Comparison of ENCODE assay signal across 8 mouse cellular contexts in the genomic region with DNA sequence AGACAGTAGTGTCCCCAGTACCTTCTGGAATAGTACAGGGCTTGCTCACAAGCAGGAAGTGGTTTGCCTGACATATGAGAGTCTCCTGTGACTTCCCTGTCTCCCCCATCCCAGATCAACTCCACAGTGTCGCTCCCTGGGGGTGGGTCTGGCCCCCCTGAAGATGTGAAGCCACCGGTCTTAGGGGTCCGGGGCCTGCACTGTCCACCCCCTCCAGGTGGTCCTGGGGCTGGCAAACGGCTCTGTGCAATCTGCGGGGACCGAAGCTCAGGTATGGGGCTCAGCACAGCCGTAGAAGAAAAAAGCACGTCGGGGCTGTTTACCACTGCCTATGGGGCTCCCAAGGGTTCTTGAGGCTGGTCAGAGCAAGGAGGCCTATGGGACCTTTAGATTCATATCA. TPM values are rescaled to one million over a fixed set of nuclear protein-coding genes. Genes with fewer than 3 reads are reported as not detected.
DNase-seq lines count a peak whose midpoint lies in the region; ATAC-seq and TF ChIP-seq lines count a peak whose summit lies in the region.

No protein-coding gene starts in this region.

- no peak for TF ChIP-seq POLR2A in cerebellum, adult 2 months (IDR thresholded peaks at IDR 0.05; ENCODE audit: borderline replicate concordance, insufficient read depth, low read length)

- H3K4me2 ChIP-seq in liver, embryonic 11.5 days: peak overlapping the region; percentile 100
- peak overlapping the region; percentile 99 for H3K4me2 ChIP-seq in embryonic facial prominence, embryonic 13.5 days

- H3K4me1 ChIP-seq in cerebellum, adult 2 months (ENCODE audit: control insufficient read depth, insufficient read depth, low read length): peaks cover 22% of the 10 kb centered on the region
- peaks cover 40% of the 10 kb centered on the region for H3K4me1 ChIP-seq in liver, embryonic 11.5 days (replicated peaks; ENCODE audit: control insufficient read depth, insufficient read depth, low read length)
- H3K4me1 ChIP-seq in embryonic facial prominence, embryonic 13.5 days: peaks cover 50% of the 10 kb centered on the region
- peaks cover 74% of the 10 kb centered on the region for H3K4me1 ChIP-seq in midbrain, embryonic 10.5 days

- H3K27ac ChIP-seq in cerebellum, adult 2 months (ENCODE audit: insufficient read depth, low read length): no peak overlapping the region
- H3K27ac ChIP-seq in liver, embryonic 11.5 days (ENCODE audit: low read depth, low read length): peak overlapping the region; percentile 90; the same call in 1 of the 2 replicates
- no peak overlapping the region for H3K27ac ChIP-seq in embryonic facial prominence, embryonic 13.5 days
- peak overlapping the region; percentile 100; the same call in 1 of the 2 replicates for H3K27ac ChIP-seq in midbrain, embryonic 10.5 days (replicated peaks)

- ATAC-seq in liver, embryonic 11.5 days (replicated peaks; ENCODE audit: low FRiP score): no peak
- ATAC-seq in embryonic facial prominence, embryonic 13.5 days (ENCODE audit: insufficient number of reproducible peaks, insufficient read depth, low FRiP score, low TSS enrichment, low read depth): no peak

- no peaks in the 10 kb centered on the region for H3K9me3 ChIP-seq in liver, embryonic 11.5 days (ENCODE audit: control insufficient read depth, low read length)
- H3K9me3 ChIP-seq in embryonic facial prominence, embryonic 13.5 days: no peaks in the 10 kb centered on the region
- H3K9me3 ChIP-seq in midbrain, embryonic 10.5 days (replicated peaks): no peaks in the 10 kb centered on the region

- H3K27me3 ChIP-seq in cerebellum, adult 2 months (ENCODE audit: control insufficient read depth, insufficient read depth, low read length): no peaks in the 10 kb centered on the region
- no peaks in the 10 kb centered on the region for H3K27me3 ChIP-seq in liver, embryonic 11.5 days (replicated peaks; ENCODE audit: control insufficient read depth, insufficient read depth, low read length)
- H3K27me3 ChIP-seq in embryonic facial prominence, embryonic 13.5 days: peaks cover 11% of the 10 kb centered on the region
- peaks cover 16% of the 10 kb centered on the region for H3K27me3 ChIP-seq in midbrain, embryonic 10.5 days (ENCODE audit: low read depth, poor library complexity, severe bottlenecking)

- H3K36me3 ChIP-seq in liver, embryonic 11.5 days (ENCODE audit: control insufficient read depth, insufficient read depth, low read length): peaks cover 34% of the 10 kb centered on the region
- H3K36me3 ChIP-seq in embryonic facial prominence, embryonic 13.5 days: peaks cover 64% of the 10 kb centered on the region
- peaks cover 77% of the 10 kb centered on the region for H3K36me3 ChIP-seq in midbrain, embryonic 10.5 days

- peak overlapping the region; percentile 81 for H3K9ac ChIP-seq in liver, embryonic 11.5 days (ENCODE audit: low read depth, low read length)
- H3K9ac ChIP-seq in embryonic facial prominence, embryonic 13.5 days: peak overlapping the region; percentile 95; the same call in 1 of the 2 replicates

- DNase-seq in cerebellum, adult 2 months: peak; percentile 22 to 24
- no peak for DNase-seq in cerebellum, postnatal 36 days
- no peak for DNase-seq in liver, embryonic 11.5 days (ENCODE audit: low spot score)
- no peak for DNase-seq in liver
- no peak for DNase-seq in midbrain, embryonic 10.5 days (ENCODE audit: low spot score)
- DNase-seq in ovary, postnatal 10 days (ENCODE audit: low spot score): no peak
- no peak for DNase-seq in frontal cortex, postnatal 25 days (ENCODE audit: low spot score in 2 of 2)

- no peak for TF ChIP-seq CTCF in cerebellum, adult 2 months (IDR thresholded peaks at IDR 0.05; ENCODE audit: borderline replicate concordance, insufficient read depth, low read depth, low read length)

- 86% methylated on average over 9 of the region's 9 CpGs for WGBS in cerebellum, adult 2 months
- WGBS in liver, embryonic 11.5 days: 87% methylated on average over 9 of the region's 9 CpGs
- WGBS in embryonic facial prominence, embryonic 13.5 days: 89% methylated on average over 9 of the region's 9 CpGs
- 91% methylated on average over 9 of the region's 9 CpGs for WGBS in midbrain, embryonic 10.5 days

- no peak overlapping the region for H3K4me3 ChIP-seq in cerebellum, adult 2 months (replicated peaks; ENCODE audit: insufficient read depth, low read depth, low read length)
- H3K4me3 ChIP-seq in liver, embryonic 11.5 days (ENCODE audit: low read depth, low read length): peak overlapping the region; percentile 81
- H3K4me3 ChIP-seq in embryonic facial prominence, embryonic 13.5 days: no peak overlapping the region
- H3K4me3 ChIP-seq in midbrain, embryonic 10.5 days: peak overlapping the region; percentile 99

RNA-seq across cellular contexts. Expression of a gene that starts 1.8 kb away (rescaled TPM):
- polyA plus RNA-seq in cerebellum, adult 2 months (2012; rRNA removed): 78.0 and 83.2 TPM in 2 replicates
- 30.8 and 31.5 TPM in 2 replicates for polyA plus RNA-seq in liver, embryonic 11.5 days (2014; fragmentation: Nextera tagmentation; extraction: Ambion mirVana)
- 53.4 and 56.4 TPM in 2 replicates for polyA plus RNA-seq in embryonic facial prominence, embryonic 13.5 days (2015; fragmentation: Nextera tagmentation; extraction: Ambion mirVana)
- 54.0 and 56.9 TPM in 2 replicates for polyA plus RNA-seq in midbrain, embryonic 10.5 days (2016; fragmentation: Nextera tagmentation; extraction: Ambion mirVana)

RNA-seq across cellular contexts. Expression of a gene that starts 2.0 kb away (rescaled TPM):
- polyA plus RNA-seq in cerebellum, adult 2 months (2012; rRNA removed): 120 and 123 TPM in 2 replicates
- 73.9 and 75.9 TPM in 2 replicates for polyA plus RNA-seq in liver, embryonic 11.5 days (2014; fragmentation: Nextera tagmentation; extraction: Ambion mirVana)
- polyA plus RNA-seq in embryonic facial prominence, embryonic 13.5 days (2015; fragmentation: Nextera tagmentation; extraction: Ambion mirVana): 201 and 212 TPM in 2 replicates
- polyA plus RNA-seq in midbrain, embryonic 10.5 days (2016; fragmentation: Nextera tagmentation; extraction: Ambion mirVana): 221 and 227 TPM in 2 replicates

RNA-seq across cellular contexts. Expression of a gene that starts 5.6 kb away (rescaled TPM):
- 82.9 and 89.8 TPM in 2 replicates for polyA plus RNA-seq in cerebellum, adult 2 months (2012; rRNA removed)
- 34.2 and 45.1 TPM in 2 replicates for polyA plus RNA-seq in liver, embryonic 11.5 days (2014; fragmentation: Nextera tagmentation; extraction: Ambion mirVana)
- polyA plus RNA-seq in embryonic facial prominence, embryonic 13.5 days (2015; fragmentation: Nextera tagmentation; extraction: Ambion mirVana): 57.4 and 58.8 TPM in 2 replicates
- polyA plus RNA-seq in midbrain, embryonic 10.5 days (2016; fragmentation: Nextera tagmentation; extraction: Ambion mirVana): 120 and 128 TPM in 2 replicates

RNA-seq across cellular contexts. Expression of a gene that starts 5.8 kb away (rescaled TPM):
- 12.2 and 15.2 TPM in 2 replicates for polyA plus RNA-seq in cerebellum, adult 2 months (2012; rRNA removed)
- polyA plus RNA-seq in liver, embryonic 11.5 days (2014; fragmentation: Nextera tagmentation; extraction: Ambion mirVana): 0.61 and 0.67 TPM in 2 replicates
- polyA plus RNA-seq in embryonic facial prominence, embryonic 13.5 days (2015; fragmentation: Nextera tagmentation; extraction: Ambion mirVana): 23.7 and 26.5 TPM in 2 replicates
- 0.92 and 1.1 TPM in 2 replicates for polyA plus RNA-seq in midbrain, embryonic 10.5 days (2016; fragmentation: Nextera tagmentation; extraction: Ambion mirVana)

RNA-seq across cellular contexts. Expression of a gene that starts 9.0 kb away (rescaled TPM):
- 66.4 and 74.6 TPM in 2 replicates for polyA plus RNA-seq in cerebellum, adult 2 months (2012; rRNA removed)
- polyA plus RNA-seq in liver, embryonic 11.5 days (2014; fragmentation: Nextera tagmentation; extraction: Ambion mirVana): 3.4 and 5.5 TPM in 2 replicates
- polyA plus RNA-seq in embryonic facial prominence, embryonic 13.5 days (2015; fragmentation: Nextera tagmentation; extraction: Ambion mirVana): 17.1 and 22.3 TPM in 2 replicates
- polyA plus RNA-seq in midbrain, embryonic 10.5 days (2016; fragmentation: Nextera tagmentation; extraction: Ambion mirVana): 13.8 and 15.3 TPM in 2 replicates

Comparison
In these comparisons a context has a peak if more than half of its experiments do, and no peak if none do; other contexts are left out.
1. DNase-seq: peak in cerebellum, adult 2 months (2 of 2); none in cerebellum, postnatal 36 days (0 of 2), liver, embryonic 11.5 days (single experiment), liver (single experiment), midbrain, embryonic 10.5 days (single experiment), ovary, postnatal 10 days (single experiment) and frontal cortex, postnatal 25 days (0 of 2).
2. H3K27ac ChIP-seq: peak in liver, embryonic 11.5 days (single experiment) and midbrain, embryonic 10.5 days (single experiment); none in cerebellum, adult 2 months (single experiment) and embryonic facial prominence, embryonic 13.5 days (single experiment).
3. H3K4me3 ChIP-seq: peak in liver, embryonic 11.5 days (single experiment) and midbrain, embryonic 10.5 days (single experiment); none in cerebellum, adult 2 months (single experiment) and embryonic facial prominence, embryonic 13.5 days (single experiment).